Mouse (Mus musculus) midbrain, postnatal 0 days (tissue): ENCODE results near the gene Ndufab1. TPM values are rescaled to one million over a fixed set of nuclear protein-coding genes. Genes with fewer than 3 reads are reported as not detected.

ENCODE experiments used
- ATAC-seq: fragments of 200-750 bp; cut with Nextera tagmentation; 2 replicates; pipeline ENCODE4 v1.8.0; 2017; ENCODE audit warnings: moderate number of reproducible peaks, mild to moderate bottlenecking, moderate TSS enrichment, moderate library complexity; ENCODE audit not compliant: low FRiP score
- DNase-seq: peaks from one replicate; pipeline ENCODE4 v3.0.0-alpha.2; 2015; ENCODE audit warnings: low spot score
- H3K27ac ChIP-seq: fragments of 300-500 bp; sonication (generic); 2 replicates; pipeline ENCODE4 v1.5.1; 2014; ENCODE audit warnings: low read depth, mild to moderate bottlenecking, low read length, mixed read lengths
- H3K27me3 ChIP-seq: fragments of 300-500 bp; sonication (generic); 2 replicates; pipeline ENCODE4 v1.6.1; 2014; ENCODE audit warnings: low read length, control low read depth, mixed read lengths; ENCODE audit not compliant: insufficient read depth
- H3K36me3 ChIP-seq: fragments of 300-500 bp; sonication (generic); 2 replicates; pipeline ENCODE4 v1.6.1; 2014; ENCODE audit warnings: low read length, control low read depth, mixed read lengths; ENCODE audit not compliant: insufficient read depth
- H3K4me1 ChIP-seq: fragments of 300-500 bp; sonication (generic); 2 replicates; pipeline ENCODE4 v1.6.1; 2014; ENCODE audit warnings: mild to moderate bottlenecking, control low read depth, antibody characterized with exemption, low read length, mixed read lengths; ENCODE audit not compliant: insufficient read depth
- H3K4me2 ChIP-seq: fragments of 300-500 bp; sonication (generic); 2 replicates; pipeline ENCODE4 v1.6.1; 2014; ENCODE audit warnings: low read depth, mild to moderate bottlenecking, low read length, mixed read lengths; ENCODE audit not compliant: poor library complexity, severe bottlenecking
- H3K4me3 ChIP-seq: fragments of 300-500 bp; sonication (generic); 2 replicates; pipeline ENCODE4 v1.5.1; 2014; ENCODE audit warnings: low read depth, mild to moderate bottlenecking, low read length, moderate library complexity
- H3K9ac ChIP-seq: fragments of 300-500 bp; sonication (generic); replicated peaks from 2 replicates; pipeline ENCODE4 v1.6.1; 2014; ENCODE audit warnings: mild to moderate bottlenecking, low read length, moderate library complexity, mixed read lengths; ENCODE audit not compliant: poor library complexity, severe bottlenecking
- H3K9me3 ChIP-seq: fragments of 300-500 bp; sonication (generic); 2 replicates; pipeline ENCODE4 v1.6.1; 2016; ENCODE audit warnings: low read length, control low read depth
- CTCF ChIP-seq: IDR thresholded peaks from 2 replicates; pipeline ENCODE4 v1.5.1; 2016; ENCODE audit warnings: antibody characterized with exemption, mild to moderate bottlenecking
- WGBS: fragments of 180-500 bp; shearing (Covaris S2); extraction: QIAGEN DNeasy Blood & Tissue Kit; methylation state at CpG from one replicate; pipeline ENCODE4 v1.1.7; 2014; 5-methylcytosine and 5-hydroxymethylcytosine counted together
- polyA plus RNA-seq: library from polyadenylated mRNA; unstranded; fragments of >200 nt; fragmentation: Nextera tagmentation; extraction: Ambion mirVana; gene quantifications from 2 replicates; pipeline ENCODE4 v1.2.1, GENCODE M21; 2015
- total RNA-seq: library from RNA; depleted of rRNA; stranded (reverse); fragments of >200 nt; gene quantifications from 2 replicates; pipeline ENCODE4 v1.2.3, GENCODE M21; 2014

The Ndufab1 gene
- total and polyA plus RNA-seq, 2 experiments from 2014 or later: 43.0 to 711 TPM

GRCm38 (mm10) chr7:122099222-122099621 is 2.5 kb downstream of the Ndufab1 start:
- DNase-seq (peak; percentile 67), ATAC-seq (no peak)
- 55% methylated on average over 4 of the region's 4 CpGs for WGBS
- H3K27ac ChIP-seq: no peak overlapping the region
- no peak overlapping the region for H3K4me2 ChIP-seq
- H3K36me3 ChIP-seq: peaks cover 27% of the 10 kb centered on the region
- H3K4me3 ChIP-seq: no peak overlapping the region
- peaks cover 5% of the 10 kb centered on the region; the same call in 1 of the 2 replicates for H3K4me1 ChIP-seq
- no peaks in the 10 kb centered on the region for H3K27me3 ChIP-seq
- H3K9ac ChIP-seq: no peak overlapping the region
- H3K9me3 ChIP-seq: no peaks in the 10 kb centered on the region
- peak; percentile 92 for TF ChIP-seq CTCF

DNA sequence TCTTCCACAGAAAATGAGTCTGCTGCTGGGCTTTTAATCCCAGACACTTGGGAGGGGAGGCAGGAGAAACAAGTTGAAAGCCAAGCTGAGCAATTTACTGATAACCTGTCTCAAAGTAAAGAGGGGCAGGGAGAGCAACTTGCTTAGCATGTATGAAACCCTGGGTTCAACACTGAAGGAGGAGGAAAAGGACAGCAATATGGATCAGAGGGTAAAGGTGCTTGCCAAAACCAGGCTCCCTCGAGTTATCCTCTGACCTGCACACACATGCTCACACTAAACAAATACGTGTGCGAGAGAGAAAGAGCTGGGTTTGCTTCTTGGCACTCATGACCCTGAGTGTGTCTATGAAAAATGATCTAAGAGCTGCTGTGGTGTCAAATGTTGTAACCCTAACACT is 3.7 kb downstream of the Ndufab1 start:
- H3K27me3 ChIP-seq: no peaks in the 10 kb centered on the region
- no peak overlapping the region for H3K4me2 ChIP-seq
- H3K36me3 ChIP-seq: peaks cover 30% of the 10 kb centered on the region
- H3K9ac ChIP-seq: no peak overlapping the region
- no peak overlapping the region for H3K4me3 ChIP-seq
- ATAC-seq (no peak), DNase-seq (no peak)
- no peaks in the 10 kb centered on the region for H3K9me3 ChIP-seq
- 90% methylated on average over 3 of the region's 3 CpGs for WGBS
- TF ChIP-seq CTCF: no peak
- H3K27ac ChIP-seq: no peak overlapping the region
- peaks cover 5% of the 10 kb centered on the region; the same call in 1 of the 2 replicates for H3K4me1 ChIP-seq

GRCm38 (mm10) chr7:122094564-122095330 is 6.9 kb downstream of the Ndufab1 start:
- H3K27ac ChIP-seq: no peak overlapping the region
- TF ChIP-seq CTCF: no peak
- WGBS: 94% methylated on average over 2 of the region's 2 CpGs
- no peak overlapping the region for H3K9ac ChIP-seq
- peaks cover 55% of the 10 kb centered on the region for H3K36me3 ChIP-seq
- no peaks in the 10 kb centered on the region for H3K4me1 ChIP-seq
- ATAC-seq (no peak), DNase-seq (no peak)
- no peak overlapping the region for H3K4me3 ChIP-seq
- H3K27me3 ChIP-seq: no peaks in the 10 kb centered on the region
- H3K4me2 ChIP-seq: no peak overlapping the region
- no peaks in the 10 kb centered on the region for H3K9me3 ChIP-seq

DNA sequence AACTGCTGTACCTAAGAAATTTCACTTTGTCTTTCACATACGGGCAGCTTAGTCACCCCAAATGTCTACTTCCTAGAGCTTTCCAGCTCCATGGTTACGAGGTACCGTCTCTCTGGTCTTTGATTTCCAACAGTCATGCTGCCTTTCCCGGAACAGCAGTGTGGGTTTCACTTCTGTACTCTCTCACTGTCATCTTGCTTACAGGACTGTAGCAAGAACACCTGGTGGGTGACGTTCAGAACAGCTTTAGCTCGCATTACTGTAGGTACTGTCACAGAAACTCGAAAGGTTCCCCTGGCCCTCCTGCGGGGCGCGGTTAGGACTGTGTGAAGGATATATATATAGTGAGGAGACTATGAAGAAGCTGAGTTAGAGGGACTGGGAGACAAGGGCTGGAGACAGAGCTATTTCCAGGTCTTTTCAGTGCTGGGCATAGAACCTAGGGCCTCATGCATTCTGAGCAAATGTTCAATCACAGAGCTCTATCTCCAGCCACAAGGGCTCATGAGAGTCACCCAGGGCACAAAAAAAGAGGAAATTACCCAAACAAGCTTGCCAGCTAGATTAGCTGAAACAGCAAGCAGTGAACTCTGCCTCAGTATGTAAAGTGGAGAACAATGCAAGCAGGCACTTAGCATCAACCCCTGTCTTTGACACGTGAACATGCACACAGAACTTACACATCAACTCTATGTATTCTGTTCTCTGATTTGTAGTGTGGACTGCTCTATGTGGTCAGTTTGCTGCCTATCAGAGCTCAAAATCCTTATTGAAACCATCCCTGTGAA is 14.3 kb downstream of the Ndufab1 start:
- 93% methylated on average over 11 of the region's 11 CpGs for WGBS
- Histone ChIP-seq H3K27me3 (no peaks in the 10 kb centered on the region), H3K4me2 (no peak overlapping the region), H3K36me3 (peaks cover 53% of the 10 kb centered on the region), H3K4me3 (no peak overlapping the region), H3K9me3 (no peaks in the 10 kb centered on the region), H3K4me1 (no peaks in the 10 kb centered on the region), H3K9ac (no peak overlapping the region), H3K27ac (no peak overlapping the region)
- DNase-seq (no peak), ATAC-seq (no peak)
- TF ChIP-seq CTCF: no peak

GRCm38 (mm10) chr7:122081071-122081470 is 20.6 kb downstream of the Ndufab1 start:
- Histone ChIP-seq H3K27ac (no peak overlapping the region), H3K36me3 (peaks cover 60% of the 10 kb centered on the region)

More at GRCm38 (mm10) chr7:122081071-122081470, 20.6 kb downstream of the Ndufab1 start:
- DNase-seq (no peak), ATAC-seq (no peak)
- no peak for TF ChIP-seq CTCF
- Histone ChIP-seq H3K4me1 (no peaks in the 10 kb centered on the region), H3K27me3 (no peaks in the 10 kb centered on the region), H3K9me3 (no peaks in the 10 kb centered on the region), H3K4me3 (no peak overlapping the region), H3K9ac (no peak overlapping the region), H3K4me2 (no peak overlapping the region)
- WGBS: 87% methylated on average over 1 of the region's 1 CpGs
